Mouse (Mus musculus) granulocyte monocyte progenitor cell, adult 5-6 weeks (primary cell): ENCODE results near the gene Hacd3. TPM values are rescaled to one million over a fixed set of nuclear protein-coding genes. Genes with fewer than 3 reads are reported as not detected.

Experiments
- ATAC-seq: replicated peaks from 2 replicates; pipeline ENCODE4 v1.8.0; 2016; ENCODE audit warnings: mild to moderate bottlenecking, moderate TSS enrichment, inconsistent platforms; ENCODE audit not compliant: poor library complexity, severe bottlenecking
- total RNA-seq, 2 experiments: library from RNA; stranded (forward) in 1 of 2; stranded (reverse) in 1 of 2; fragments of 200-712, 200-1000 nt in 1 of 2; fragments of >200 nt in 1 of 2; fragmentation: Nextera tagmentation in 1 of 2; gene quantifications; 2 replicates each; pipeline ENCODE4 v1.2.3; 2014 to 2017

The Hacd3 gene
- 26.9 and 30.3 TPM in 2 replicates for total RNA-seq (2014; fragmentation: Nextera tagmentation)
- total RNA-seq (2017): 43.8 and 60.3 TPM in 2 replicates

DNA sequence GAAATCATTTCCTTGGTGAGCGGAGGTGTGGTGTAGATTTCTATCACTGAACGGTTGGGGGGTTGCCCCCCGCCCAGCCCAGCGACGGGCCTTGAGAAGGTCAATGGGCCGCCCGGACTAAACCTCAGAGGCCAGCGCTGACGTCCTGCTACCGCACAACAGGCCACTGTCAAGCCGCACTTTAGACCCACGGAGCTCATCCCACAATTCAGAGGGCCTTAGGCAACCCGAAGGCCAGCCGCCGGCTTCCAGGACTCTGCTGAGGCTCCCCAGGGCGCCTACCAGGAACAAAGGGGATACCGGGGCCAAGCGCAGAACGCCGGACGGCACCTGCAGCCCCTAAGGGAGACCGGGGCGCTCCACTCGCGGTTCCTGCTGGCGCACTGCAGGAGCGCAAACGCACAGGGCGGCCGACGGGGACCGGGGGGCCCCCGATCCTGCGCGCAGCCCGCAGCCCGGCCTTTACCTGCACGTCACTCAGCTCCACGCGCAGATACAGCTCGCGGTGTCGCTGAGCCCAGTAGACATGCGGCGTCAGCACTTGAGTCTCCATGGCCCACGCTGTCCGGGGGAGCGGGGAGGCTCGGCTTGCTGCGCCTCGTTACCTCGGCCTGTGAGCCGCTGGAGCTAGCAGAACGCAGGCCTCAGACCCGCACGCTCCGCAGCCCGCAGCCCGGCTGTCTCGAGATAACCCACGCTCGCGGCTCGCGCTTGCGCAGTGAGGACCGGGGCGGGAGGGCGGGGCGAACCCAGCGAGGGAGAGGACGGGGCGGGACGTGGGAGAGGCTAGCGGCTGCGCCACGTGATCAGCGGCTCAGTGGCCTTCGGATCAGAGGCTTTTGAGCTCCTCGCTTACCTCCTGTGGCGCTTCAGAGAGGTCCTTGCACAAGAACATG is at the start of gene Hacd3:
Hacd3 (minus strand) TSS at position 703 of the 896 bp plus-strand sequence.
- peak; percentile 78 for ATAC-seq

- no peak for ATAC-seq
Measured at GRCm38 (mm10) chr9:65070587-65070986, 49.1 kb upstream of the Hacd3 start.

GRCm38 (mm10) chr9:65064251-65064650 is 42.8 kb upstream of the Hacd3 start:
- no peak for ATAC-seq

DNA sequence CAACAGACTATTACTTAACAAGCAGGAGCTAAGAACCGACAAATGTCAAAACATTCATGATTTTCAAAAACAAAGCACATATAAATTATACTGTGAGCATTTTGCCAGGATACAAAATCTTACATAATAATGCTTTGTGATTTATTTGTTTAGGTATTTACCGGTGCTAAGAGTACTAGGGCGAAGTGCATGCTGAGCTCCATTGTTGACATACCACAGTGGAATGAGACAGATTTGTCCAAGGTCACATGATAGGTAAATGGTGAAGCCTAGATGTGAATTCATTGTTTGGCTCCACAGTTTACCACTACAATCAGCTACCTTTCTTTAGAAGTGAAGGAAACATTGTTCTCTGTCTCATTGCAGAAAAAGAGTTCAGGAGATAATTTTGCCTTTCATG is 29.5 kb upstream of the Hacd3 start:
- ATAC-seq: no peak

GRCm38 (mm10) chr9:65049422-65049821 is 27.9 kb upstream of the Hacd3 start:
- ATAC-seq: no peak

DNA sequence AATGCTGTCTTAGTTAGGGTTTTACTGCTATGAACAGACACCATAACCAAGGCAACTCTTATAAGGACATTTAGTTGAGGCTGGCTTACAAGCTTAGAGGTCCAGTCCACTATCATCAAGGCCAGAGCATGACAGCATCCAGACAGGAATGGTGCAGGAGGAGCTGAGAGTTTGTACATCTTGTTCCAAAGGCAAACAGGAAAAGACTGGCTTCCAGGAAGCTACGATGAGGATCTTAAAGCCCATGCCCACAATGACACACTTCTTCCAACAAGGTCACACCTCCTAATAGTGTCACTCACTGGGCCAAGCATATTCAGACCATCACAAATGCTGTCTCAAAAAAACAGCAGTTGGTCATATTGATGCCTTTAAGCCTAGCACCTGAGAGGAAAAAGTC is 25.5 kb upstream of the Hacd3 start:
- no peak for ATAC-seq

DNA sequence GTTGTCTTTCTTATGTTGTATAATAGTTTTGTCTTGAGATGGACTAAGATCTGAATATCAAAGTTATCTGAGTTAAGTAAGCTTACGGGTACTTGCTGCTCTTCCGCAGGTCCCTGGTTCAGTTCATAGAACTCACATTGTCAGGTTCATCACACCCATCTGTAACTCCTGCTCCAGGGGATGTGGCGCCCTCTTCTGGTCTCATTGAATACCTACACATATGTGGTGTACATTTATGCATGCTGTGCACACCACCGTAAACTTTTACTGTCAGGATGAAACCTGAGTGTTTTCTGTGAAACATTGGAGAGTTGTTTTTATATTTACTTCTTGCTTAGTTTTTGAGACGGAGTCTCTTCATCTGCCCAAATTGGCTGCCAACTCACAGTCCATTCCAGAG is 19.9 kb upstream of the Hacd3 start:
- no peak for ATAC-seq

GRCm38 (mm10) chr9:65036861-65037260 is 15.4 kb upstream of the Hacd3 start:
- ATAC-seq: no peak

DNA sequence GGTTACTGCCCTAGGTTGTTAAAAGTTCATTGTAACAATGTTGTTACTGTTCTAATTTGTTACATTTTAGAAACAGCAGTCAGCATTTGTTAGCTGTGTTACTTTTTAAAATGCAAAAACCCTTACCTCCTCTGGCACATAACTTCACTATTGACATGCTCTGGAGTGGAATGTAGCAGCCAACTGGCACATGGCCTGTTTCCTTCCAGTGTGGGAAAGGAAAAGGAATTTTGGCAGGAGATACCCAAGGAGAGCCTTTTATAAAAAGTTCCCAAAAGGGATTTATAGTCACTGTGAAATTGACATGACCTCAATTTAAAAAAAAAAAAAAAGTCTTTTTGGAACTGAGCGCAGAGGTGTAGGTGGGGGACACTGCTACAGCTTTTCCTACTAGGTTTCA is 15.0 kb upstream of the Hacd3 start:
- no peak for ATAC-seq

DNA sequence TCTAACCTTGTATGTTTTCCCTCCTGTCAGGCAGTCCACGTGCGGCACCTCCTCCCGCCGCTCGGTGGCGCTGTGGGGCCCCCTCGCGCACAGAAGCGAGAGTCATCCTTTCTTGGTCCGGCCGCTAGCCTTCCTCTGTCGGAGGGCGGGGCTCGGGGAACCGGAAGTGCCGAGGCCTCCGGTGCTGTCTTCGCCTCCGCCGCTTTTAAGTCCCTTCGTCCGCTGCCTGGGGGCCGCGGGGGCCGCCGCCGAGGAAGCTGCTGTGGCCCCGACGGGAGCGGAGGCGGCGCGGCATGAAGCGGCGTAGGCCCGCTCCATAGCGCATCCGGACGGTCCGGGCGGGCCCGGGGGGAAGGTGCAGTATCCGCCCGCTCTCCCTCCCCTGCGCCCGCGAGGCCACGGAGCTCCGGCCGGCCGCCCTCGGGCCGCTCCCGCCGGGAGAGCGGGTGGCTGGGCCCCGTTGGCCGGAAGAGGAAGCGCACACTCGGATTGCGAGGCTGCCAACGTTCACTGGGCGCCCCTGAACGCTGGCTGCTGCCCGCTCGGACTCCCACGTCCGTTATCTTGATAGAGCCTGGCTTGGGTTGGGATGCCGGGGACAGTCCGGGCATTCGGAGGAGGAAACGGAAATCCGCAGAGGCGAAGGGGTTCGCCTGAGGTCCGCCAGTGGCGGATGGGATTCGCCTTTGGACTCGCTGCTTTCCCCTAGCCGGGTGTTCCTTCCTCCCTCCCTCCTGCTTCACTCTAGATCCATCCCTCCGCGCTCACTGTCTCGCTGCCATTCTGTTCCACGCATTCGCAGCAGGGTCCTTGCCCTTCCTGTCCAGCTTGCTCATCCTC is 11.0 kb upstream of the Hacd3 start, which contains the start of gene Dpp8:
Dpp8 (plus strand) TSS at position 146 of the 840 bp plus-strand sequence.
- ATAC-seq: peak; percentile 92

- no peak for ATAC-seq
Measured at GRCm38 (mm10) chr9:65031894-65032268, 10.4 kb upstream of the Hacd3 start.

- ATAC-seq: peak; percentile 74
Measured at GRCm38 (mm10) chr9:65031355-65031754, 9.9 kb upstream of the Hacd3 start.

DNA sequence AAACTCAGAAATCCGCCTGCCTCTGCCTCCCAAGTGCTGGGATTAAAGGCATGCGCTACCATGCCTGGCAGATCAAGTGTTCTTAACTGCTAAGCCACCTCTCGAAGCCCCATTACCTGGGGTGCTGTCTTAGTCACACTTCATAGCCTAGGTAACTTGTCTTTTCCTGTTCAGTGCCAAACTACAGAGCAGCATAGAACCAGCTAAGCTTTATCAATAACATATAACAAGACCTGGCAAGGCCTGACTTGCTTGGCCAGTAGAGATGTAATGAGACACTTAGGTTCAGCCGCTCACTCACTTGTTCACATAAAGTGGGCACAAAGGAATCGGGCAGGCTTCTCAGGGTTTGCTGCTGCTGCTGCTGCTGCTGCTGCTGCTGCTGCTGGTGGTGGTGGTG is 6.8 kb upstream of the Hacd3 start:
- ATAC-seq: no peak

DNA sequence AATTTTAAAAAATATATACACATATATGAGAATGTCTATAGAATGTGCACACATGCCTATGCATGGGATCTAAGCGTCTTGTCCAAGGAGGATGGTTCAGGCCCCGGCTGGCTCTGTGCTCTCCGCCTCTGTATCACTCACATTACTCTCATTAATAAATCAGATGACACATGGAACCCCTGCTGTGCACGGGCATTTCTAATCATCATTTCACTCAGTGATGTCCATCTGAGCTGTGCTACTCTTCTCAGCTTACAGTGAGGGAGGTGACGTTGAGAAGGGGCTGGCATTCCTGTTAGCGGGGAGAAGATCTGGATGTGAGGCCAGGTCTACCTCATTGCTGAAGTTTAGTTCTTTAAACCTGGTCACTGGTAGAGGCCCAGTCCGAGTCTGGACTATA is 5.7 kb upstream of the Hacd3 start:
- ATAC-seq: no peak

DNA sequence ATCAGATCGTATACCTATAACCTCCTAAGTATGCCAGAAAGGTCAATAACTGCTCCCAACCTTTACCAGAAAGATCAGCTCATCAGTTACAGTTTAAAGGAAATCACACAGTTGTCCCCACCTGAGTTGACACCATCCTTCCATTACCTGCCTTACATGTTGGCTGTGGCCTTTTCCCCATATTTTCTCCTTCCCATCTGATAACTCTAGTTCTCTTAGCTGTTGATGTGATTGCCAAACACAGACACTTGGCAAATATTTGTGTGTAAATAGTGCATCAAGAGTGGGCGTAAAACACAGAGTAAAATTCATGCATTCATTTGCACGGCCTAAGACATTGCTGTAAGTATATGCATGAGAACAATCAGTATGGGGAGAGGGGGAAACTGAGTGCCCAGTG is 2.0 kb upstream of the Hacd3 start:
- ATAC-seq: no peak

DNA sequence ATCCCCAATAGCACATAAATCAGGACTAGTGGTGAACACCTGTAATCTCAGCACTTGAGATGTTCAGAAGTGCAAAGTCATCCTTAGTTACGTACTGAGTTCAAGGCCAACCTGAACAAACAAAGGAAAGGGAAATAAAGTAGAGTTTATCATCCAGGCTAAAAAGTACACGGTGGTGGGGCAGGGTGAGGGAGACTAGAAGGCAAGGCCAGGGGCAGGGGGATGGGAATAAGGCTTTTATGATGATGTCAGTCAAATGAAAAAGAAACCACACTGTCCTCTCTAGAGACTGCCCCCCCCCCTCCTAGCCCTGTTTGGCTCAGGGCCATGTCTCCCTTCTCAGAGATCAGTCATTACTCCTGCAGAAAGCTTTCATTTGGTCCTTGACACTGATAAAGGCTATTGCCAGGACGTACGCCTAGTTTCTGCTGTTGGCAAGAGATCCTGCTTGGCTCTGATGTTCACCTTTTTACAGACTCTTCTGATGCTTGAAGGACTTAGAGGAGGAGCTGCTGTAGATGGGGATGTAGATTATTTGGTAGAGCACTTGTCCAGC is 1.2 kb upstream of the Hacd3 start:
- no peak for ATAC-seq

GRCm38 (mm10) chr9:65021887-65022579 is 540 bp upstream of the Hacd3 start:
- ATAC-seq: peak; percentile 12

GRCm38 (mm10) chr9:65020128-65020527 is 1.4 kb downstream of the Hacd3 start:
- no peak for ATAC-seq

GRCm38 (mm10) chr9:65019146-65019545 is 2.3 kb downstream of the Hacd3 start:
- ATAC-seq: no peak

GRCm38 (mm10) chr9:65018588-65019121 is 2.8 kb downstream of the Hacd3 start:
- no peak for ATAC-seq
